Mouse (Mus musculus) splenic B cell, adult 2 months (primary cell): ENCODE results near the gene Defb41.
"Not testable (repeated sequence)": the region's sequence is repeated elsewhere in the genome, so short reads cannot be mapped to it uniquely, and the experiment has no call there.

Source experiments
- DNase-seq: peaks from one replicate; pipeline ENCODE4 v3.0.0-alpha.2; 2011; ENCODE audit warnings: low read depth, low spot score
- H3K27me3 ChIP-seq: 2 replicates; pipeline ENCODE4 v1.6.1; 2012; ENCODE audit warnings: mild to moderate bottlenecking, low read length, moderate library complexity, mixed read lengths; ENCODE audit not compliant: control insufficient read depth, poor library complexity, insufficient read depth, severe bottlenecking
- H3K36me3 ChIP-seq: 2 replicates; pipeline ENCODE4 v1.6.1; 2012; ENCODE audit warnings: mild to moderate bottlenecking, low read length, moderate library complexity, mixed read lengths; ENCODE audit not compliant: control insufficient read depth, poor library complexity, insufficient read depth, severe bottlenecking

Gene Defb41

GRCm38 (mm10) chr1:18265038-18265437 is at the start of gene Defb41:
TSS of gene Defb41 (minus strand) at chr1:18265138.
- no peaks in the 10 kb centered on the region for H3K36me3 ChIP-seq
- DNase-seq: no peak
- H3K27me3 ChIP-seq: no peaks in the 10 kb centered on the region

- Histone ChIP-seq H3K36me3 (no peaks in the 10 kb centered on the region), H3K27me3 (no peaks in the 10 kb centered on the region)
- DNase-seq: no peak
Measured at GRCm38 (mm10) chr1:18308474-18308829, 43.5 kb upstream of the Defb41 start.

GRCm38 (mm10) chr1:18307545-18308473 is 42.9 kb upstream of the Defb41 start:
- DNase-seq: no peak
- Histone ChIP-seq H3K36me3 (no peaks in the 10 kb centered on the region), H3K27me3 (no peaks in the 10 kb centered on the region)

- DNase-seq: no peak
- no peaks in the 10 kb centered on the region for H3K27me3 ChIP-seq
- H3K36me3 ChIP-seq: no peaks in the 10 kb centered on the region
Measured at GRCm38 (mm10) chr1:18292515-18292914, 27.6 kb upstream of the Defb41 start.

GRCm38 (mm10) chr1:18288860-18289259 is 23.9 kb upstream of the Defb41 start:
- no peak for DNase-seq
- no peaks in the 10 kb centered on the region for H3K36me3 ChIP-seq
- H3K27me3 ChIP-seq: no peaks in the 10 kb centered on the region

GRCm38 (mm10) chr1:18287371-18287770 is 22.4 kb upstream of the Defb41 start:
- DNase-seq: no peak
- H3K27me3 ChIP-seq: no peaks in the 10 kb centered on the region

GRCm38 (mm10) chr1:18271095-18271494 is 6.2 kb upstream of the Defb41 start:
- no peak for DNase-seq
- no peaks in the 10 kb centered on the region for H3K36me3 ChIP-seq
- H3K27me3 ChIP-seq: no peaks in the 10 kb centered on the region

More at GRCm38 (mm10) chr1:18287371-18287770, 22.4 kb upstream of the Defb41 start:
- no peaks in the 10 kb centered on the region for H3K36me3 ChIP-seq

- H3K27me3 ChIP-seq: no peaks in the 10 kb centered on the region
- no peaks in the 10 kb centered on the region for H3K36me3 ChIP-seq
- DNase-seq: no peak
Measured at GRCm38 (mm10) chr1:18268845-18269244, 3.9 kb upstream of the Defb41 start.

- H3K36me3 ChIP-seq, DNase-seq, H3K27me3 ChIP-seq: not testable (repeated sequence)
Measured at GRCm38 (mm10) chr1:18245801-18246580, 18.9 kb downstream of the Defb41 start.

DNA sequence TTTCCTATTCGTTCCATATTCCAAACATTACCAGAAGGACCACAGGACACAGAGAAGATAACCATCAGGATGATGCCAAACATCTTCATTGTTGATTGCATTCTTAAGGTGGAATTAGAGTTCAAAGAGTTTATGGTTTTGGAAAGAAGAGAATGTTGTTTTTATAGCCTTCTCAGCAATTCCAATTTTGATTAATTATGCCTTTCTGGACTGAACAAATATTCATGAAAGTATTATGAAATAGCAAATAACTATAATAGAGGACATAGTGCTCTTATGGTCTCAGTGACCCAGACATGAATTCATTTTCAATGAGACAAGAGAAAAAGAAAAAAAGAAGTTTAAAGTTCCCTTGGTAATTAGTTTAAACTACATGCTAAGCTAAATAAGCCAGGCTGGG is 27.6 kb downstream of the Defb41 start, which contains the start of gene Defb18:
Defb18 (minus strand) TSS at position 101 of the 400 bp plus-strand sequence.
- Histone ChIP-seq H3K27me3 (no peaks in the 10 kb centered on the region), H3K36me3 (no peaks in the 10 kb centered on the region)
- no peak for DNase-seq

- no peak for DNase-seq
- Histone ChIP-seq H3K27me3 (no peaks in the 10 kb centered on the region), H3K36me3 (no peaks in the 10 kb centered on the region)
Measured at GRCm38 (mm10) chr1:18223385-18223945, 41.5 kb downstream of the Defb41 start.
